Mouse (Mus musculus): ENCODE results near the gene Cops2. TPM values are rescaled to one million over a fixed set of nuclear protein-coding genes. Genes with fewer than 3 reads are reported as not detected.

The Cops2 gene
- polyA plus RNA-seq, 1 experiment from 2014 or later = 79.7 TPM

- Histone ChIP-seq H3K27ac (replicated peaks) (no peak overlapping the region), H3K4me3 (peak overlapping the region; percentile 52), H3K9ac (replicated peaks) (peak overlapping the region; percentile 62), H3K36me3 (no peaks in the 10 kb centered on the region), H3K4me1 (peaks cover 12% of the 10 kb centered on the region; the same call in 1 of the 2 replicates), H3K4me2 (replicated peaks) (peak overlapping the region; percentile 75), H3K27me3 (no peaks in the 10 kb centered on the region), H3K9me3 (no peaks in the 10 kb centered on the region)
- ATAC-seq (ENCODE audit: low FRiP score, low read depth) = peak; percentile 75
- 6% methylated on average over 23 of the region's 23 CpGs for WGBS
Measured at GRCm38 (mm10) chr2:125866058-125866740, 7.3 kb upstream of the Cops2 start.

GRCm38 (mm10) chr2:125865585-125865984, 6.6 kb upstream of the Cops2 start:
- Histone ChIP-seq H3K9ac (replicated peaks) (no peak overlapping the region; the same call in 1 of the 2 replicates), H3K9me3 (no peaks in the 10 kb centered on the region), H3K27me3 (no peaks in the 10 kb centered on the region), H3K27ac (replicated peaks) (no peak overlapping the region), H3K4me2 (replicated peaks) (peak overlapping the region; percentile 75), H3K4me3 (no peak overlapping the region), H3K36me3 (no peaks in the 10 kb centered on the region), H3K4me1 (peaks cover 12% of the 10 kb centered on the region; the same call in 1 of the 2 replicates)
- no peak for ATAC-seq (ENCODE audit: low FRiP score, low read depth)

- Histone ChIP-seq H3K9ac (replicated peaks) (no peak overlapping the region), H3K36me3 (no peaks in the 10 kb centered on the region), H3K4me1 (peaks cover 12% of the 10 kb centered on the region; the same call in 1 of the 2 replicates), H3K4me3 (no peak overlapping the region), H3K9me3 (no peaks in the 10 kb centered on the region), H3K27ac (replicated peaks) (no peak overlapping the region), H3K27me3 (no peaks in the 10 kb centered on the region), H3K4me2 (replicated peaks) (no peak overlapping the region)
- no peak for ATAC-seq (ENCODE audit: low FRiP score, low read depth)
- WGBS = 71% methylated on average over 1 of the region's 1 CpGs
Measured at GRCm38 (mm10) chr2:125864551-125864950, 5.6 kb upstream of the Cops2 start.

- Histone ChIP-seq H3K4me3 (no peak overlapping the region), H3K36me3 (no peaks in the 10 kb centered on the region), H3K4me2 (replicated peaks) (no peak overlapping the region), H3K9ac (replicated peaks) (no peak overlapping the region), H3K4me1 (peaks cover 12% of the 10 kb centered on the region; the same call in 1 of the 2 replicates), H3K27me3 (no peaks in the 10 kb centered on the region), H3K9me3 (no peaks in the 10 kb centered on the region), H3K27ac (replicated peaks) (no peak overlapping the region)
- ATAC-seq (ENCODE audit: low FRiP score, low read depth) = no peak
- WGBS = 85% methylated on average over 3 of the region's 3 CpGs
Measured at GRCm38 (mm10) chr2:125863799-125864198, 4.9 kb upstream of the Cops2 start.

GRCm38 (mm10) chr2:125857707-125858106, 1.2 kb downstream of the Cops2 start:
- Histone ChIP-seq H3K36me3 (no peaks in the 10 kb centered on the region), H3K9ac (replicated peaks) (peak overlapping the region; percentile 97; the same call in 1 of the 2 replicates), H3K27ac (replicated peaks) (no peak overlapping the region), H3K4me3 (peak overlapping the region; percentile 100), H3K4me1 (peaks cover 7% of the 10 kb centered on the region), H3K27me3 (no peaks in the 10 kb centered on the region), H3K9me3 (no peaks in the 10 kb centered on the region), H3K4me2 (replicated peaks) (peak overlapping the region; percentile 62)
- WGBS = 52% methylated on average over 3 of the region's 3 CpGs
- no peak for ATAC-seq (ENCODE audit: low FRiP score, low read depth)

- Histone ChIP-seq H3K4me2 (replicated peaks) (no peak overlapping the region), H3K9me3 (no peaks in the 10 kb centered on the region), H3K9ac (replicated peaks) (no peak overlapping the region), H3K4me1 (no peaks in the 10 kb centered on the region; the same call in 1 of the 2 replicates), H3K27ac (replicated peaks) (no peak overlapping the region), H3K4me3 (no peak overlapping the region), H3K36me3 (peaks cover 22% of the 10 kb centered on the region), H3K27me3 (no peaks in the 10 kb centered on the region)
- ATAC-seq (ENCODE audit: low FRiP score, low read depth) = no peak
- 88% methylated on average over 2 of the region's 2 CpGs for WGBS
Measured at GRCm38 (mm10) chr2:125851237-125851636, 7.7 kb downstream of the Cops2 start.

- 96% methylated on average over 2 of the region's 2 CpGs for WGBS
- H3K4me2 ChIP-seq (replicated peaks) = no peak overlapping the region
- peaks cover 67% of the 10 kb centered on the region for H3K36me3 ChIP-seq
- no peak overlapping the region for H3K27ac ChIP-seq (replicated peaks)
- no peak for ATAC-seq (ENCODE audit: low FRiP score, low read depth)
- H3K27me3 ChIP-seq = no peaks in the 10 kb centered on the region
- H3K4me1 ChIP-seq = no peaks in the 10 kb centered on the region
- no peak overlapping the region for H3K9ac ChIP-seq (replicated peaks)
- no peak overlapping the region for H3K4me3 ChIP-seq
- H3K9me3 ChIP-seq = no peaks in the 10 kb centered on the region
Measured at GRCm38 (mm10) chr2:125838708-125839284, 20.1 kb downstream of the Cops2 start.

GRCm38 (mm10) chr2:125838091-125838490, 20.8 kb downstream of the Cops2 start:
- H3K4me2 ChIP-seq (replicated peaks) = no peak overlapping the region
- no peak overlapping the region for H3K4me3 ChIP-seq
- no peaks in the 10 kb centered on the region for H3K9me3 ChIP-seq
- H3K27ac ChIP-seq (replicated peaks) = no peak overlapping the region
- no peak for ATAC-seq (ENCODE audit: low FRiP score, low read depth)
- H3K9ac ChIP-seq (replicated peaks) = no peak overlapping the region
- 95% methylated on average over 7 of the region's 7 CpGs for WGBS
- no peaks in the 10 kb centered on the region for H3K4me1 ChIP-seq
- no peaks in the 10 kb centered on the region for H3K27me3 ChIP-seq
- peaks cover 69% of the 10 kb centered on the region for H3K36me3 ChIP-seq

- no peak overlapping the region for H3K4me2 ChIP-seq (replicated peaks)
- peaks cover 44% of the 10 kb centered on the region for H3K36me3 ChIP-seq
- ATAC-seq (ENCODE audit: low FRiP score, low read depth) = no peak
- H3K27me3 ChIP-seq = no peaks in the 10 kb centered on the region
- H3K9ac ChIP-seq (replicated peaks) = no peak overlapping the region
- no peak overlapping the region for H3K4me3 ChIP-seq
- 99% methylated on average over 2 of the region's 2 CpGs for WGBS
- H3K27ac ChIP-seq (replicated peaks) = no peak overlapping the region
- no peaks in the 10 kb centered on the region for H3K4me1 ChIP-seq
- H3K9me3 ChIP-seq = no peaks in the 10 kb centered on the region
Measured at GRCm38 (mm10) chr2:125829924-125830323, 29.0 kb downstream of the Cops2 start.

- no peak overlapping the region for H3K4me2 ChIP-seq (replicated peaks)
- H3K4me3 ChIP-seq = no peak overlapping the region
- H3K27ac ChIP-seq (replicated peaks) = no peak overlapping the region
- no peaks in the 10 kb centered on the region for H3K27me3 ChIP-seq
- no peaks in the 10 kb centered on the region for H3K4me1 ChIP-seq
- H3K9me3 ChIP-seq = no peaks in the 10 kb centered on the region
- ATAC-seq (ENCODE audit: low FRiP score, low read depth) = no peak
- no peak overlapping the region for H3K9ac ChIP-seq (replicated peaks)
- H3K36me3 ChIP-seq = peaks cover 24% of the 10 kb centered on the region
- WGBS = 92% methylated on average over 4 of the region's 4 CpGs
Measured at GRCm38 (mm10) chr2:125827898-125828297, 31.0 kb downstream of the Cops2 start.

- Histone ChIP-seq H3K27me3 (no peaks in the 10 kb centered on the region), H3K4me3 (no peak overlapping the region), H3K27ac (replicated peaks) (no peak overlapping the region), H3K4me2 (replicated peaks) (no peak overlapping the region), H3K9ac (replicated peaks) (no peak overlapping the region), H3K9me3 (no peaks in the 10 kb centered on the region), H3K36me3 (peaks cover 8% of the 10 kb centered on the region), H3K4me1 (no peaks in the 10 kb centered on the region)
- ATAC-seq (ENCODE audit: low FRiP score, low read depth) = no peak
- 57% methylated on average over 4 of the region's 4 CpGs for WGBS
Measured at GRCm38 (mm10) chr2:125826201-125826600, 32.7 kb downstream of the Cops2 start.

- 90% methylated on average over 4 of the region's 4 CpGs for WGBS
- Histone ChIP-seq H3K4me1 (no peaks in the 10 kb centered on the region), H3K9ac (replicated peaks) (no peak overlapping the region), H3K36me3 (no peaks in the 10 kb centered on the region), H3K4me3 (no peak overlapping the region), H3K4me2 (replicated peaks) (no peak overlapping the region), H3K27ac (replicated peaks) (no peak overlapping the region), H3K9me3 (no peaks in the 10 kb centered on the region), H3K27me3 (no peaks in the 10 kb centered on the region)
- ATAC-seq (ENCODE audit: low FRiP score, low read depth) = no peak
Measured at GRCm38 (mm10) chr2:125820397-125820796, 38.5 kb downstream of the Cops2 start.
